Mouse (Mus musculus) cortical plate, adult 2 months (tissue): ENCODE data around the gene Rplp2. TPM values are rescaled to one million over a fixed set of nuclear protein-coding genes. Genes with fewer than 3 reads are reported as not detected.
"Not testable (repeated sequence)": the region's sequence is repeated elsewhere in the genome, so short reads cannot be mapped to it uniquely, and the experiment has no call there.

Source experiments
- H3K27ac ChIP-seq: fragments of 200-500 bp; 2 replicates; pipeline ENCODE4 v1.5.1; 2012; ENCODE audit warnings: low read length, control low read depth, inconsistent platforms; ENCODE audit not compliant: insufficient read depth
- H3K4me1 ChIP-seq: fragments of 200-500 bp; 2 replicates; pipeline ENCODE4 v1.6.1; 2011; ENCODE audit warnings: low read length; ENCODE audit not compliant: control insufficient read depth, insufficient read depth
- H3K4me3 ChIP-seq: fragments of 200-500 bp; 2 replicates; pipeline ENCODE4 v1.5.1; 2011; ENCODE audit warnings: mild to moderate bottlenecking, low read length, control low read depth; ENCODE audit not compliant: insufficient read depth
- CTCF ChIP-seq: fragments of 200-500 bp; IDR thresholded peaks from 2 replicates; pipeline ENCODE4 v1.5.1; 2011; ENCODE audit warnings: mild to moderate bottlenecking, control low read depth, low read length; ENCODE audit not compliant: insufficient read depth; ENCODE audit errors: extremely low read depth
- POLR2A ChIP-seq: fragments of 200-500 bp; IDR thresholded peaks from 2 replicates; pipeline ENCODE4 v1.6.1; 2011; ENCODE audit warnings: mild to moderate bottlenecking, low read length, control low read depth; ENCODE audit not compliant: insufficient read depth; ENCODE audit errors: extremely low read depth
- polyA plus RNA-seq: library from polyadenylated mRNA; depleted of rRNA; stranded (reverse); fragments of >200 nt; gene quantifications from 2 replicates; pipeline ENCODE4 v1.2.3, GENCODE M21; 2012

Gene Rplp2
- polyA plus RNA-seq, 1 experiment: 611 TPM

DNA sequence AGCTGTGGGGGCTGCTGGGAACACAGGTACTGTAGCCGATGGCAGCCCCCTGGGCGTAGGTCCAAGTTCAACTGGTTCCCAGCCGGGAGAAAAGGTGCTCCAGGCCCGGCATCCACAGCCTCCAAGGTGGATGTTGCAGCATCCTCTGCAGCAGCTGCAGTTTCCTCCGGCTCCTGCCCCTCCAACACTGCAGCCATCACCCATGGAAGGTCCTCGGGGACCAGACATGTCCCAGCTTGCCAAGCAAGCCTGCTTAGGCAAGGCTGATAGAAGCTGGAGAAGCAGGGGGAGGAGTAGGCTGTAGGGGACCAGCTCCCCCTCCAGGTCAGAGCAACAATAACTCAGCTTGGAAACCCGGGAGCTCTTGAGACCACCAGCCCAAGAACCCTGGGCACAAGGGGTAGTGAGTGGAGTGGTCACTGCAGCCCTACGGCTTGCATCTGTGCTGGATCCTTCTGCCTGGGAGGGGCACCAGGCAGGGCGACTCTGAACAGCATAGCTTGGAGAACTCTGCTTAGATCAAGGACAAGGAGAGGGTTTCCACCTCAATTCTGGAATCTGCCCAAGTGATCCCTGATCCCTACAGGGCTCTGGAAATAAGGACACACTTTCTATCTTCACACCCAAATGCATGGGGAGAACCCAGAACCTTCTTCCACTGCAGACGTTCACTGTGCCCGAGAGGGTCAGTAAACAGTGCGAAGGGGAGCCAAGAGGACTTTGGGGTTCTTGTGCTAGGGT lies 3.9 kb upstream of the Rplp2 start:
- TF ChIP-seq CTCF (no peak), POLR2A (no peak)
- Histone ChIP-seq H3K4me3 (no peak overlapping the region), H3K27ac (no peak overlapping the region), H3K4me1 (no peaks in the 10 kb centered on the region; the same call in 1 of the 2 replicates)

DNA sequence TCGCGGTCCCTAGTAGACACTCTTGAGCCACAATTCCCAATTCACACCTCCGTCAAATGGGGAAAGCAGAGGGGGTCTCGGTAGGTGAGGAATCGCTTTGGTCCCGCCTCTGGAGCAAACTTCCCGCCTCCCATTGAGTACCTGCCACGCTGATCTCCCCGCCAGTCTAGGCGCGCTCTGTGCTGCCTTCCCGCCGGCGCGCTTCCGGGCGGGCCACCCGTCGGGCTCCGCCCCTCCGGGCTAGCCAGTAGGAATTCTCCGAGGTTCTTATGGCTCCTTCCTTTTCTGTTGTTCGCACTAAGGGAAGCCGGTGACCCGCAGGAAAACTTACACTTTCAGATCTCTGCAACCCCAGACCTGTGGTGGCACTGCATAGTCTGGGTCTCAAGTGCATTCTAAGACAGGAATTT lies 3.3 kb upstream of the Rplp2 start, which contains the start of gene Pidd1:
Gene Pidd1 (minus strand): TSS at position 198 of the 410 bp plus-strand sequence.
- no peak within 1 kb of the TSS for H3K4me3 ChIP-seq
- no peak for TF ChIP-seq CTCF
- no peak within 1 kb of the TSS for H3K27ac ChIP-seq
- H3K4me1 ChIP-seq: peaks cover 4% of the 10 kb centered on the region; the same call in 1 of the 2 replicates

DNA sequence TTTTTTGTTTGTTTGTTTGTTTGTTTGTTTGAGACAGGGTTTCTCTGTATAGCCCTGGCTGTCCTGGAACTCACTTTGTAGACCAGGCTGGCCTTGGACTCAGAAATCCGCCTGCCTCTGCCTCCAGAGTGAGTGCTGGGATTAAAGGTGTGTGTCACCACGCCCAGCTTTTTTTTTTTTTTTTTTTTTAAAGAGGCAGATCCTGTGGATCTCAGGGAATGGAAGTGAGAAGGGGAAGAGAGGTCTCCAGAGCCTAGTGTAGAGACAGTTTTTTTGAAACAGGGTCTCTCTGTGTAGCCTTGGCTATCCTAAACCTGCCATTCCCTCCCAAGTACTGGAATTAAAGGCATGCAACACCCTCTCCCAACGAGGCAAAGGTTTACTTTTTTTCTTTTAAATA lies 796 bp upstream of the Rplp2 start:
- H3K4me1 ChIP-seq, H3K27ac ChIP-seq, H3K4me3 ChIP-seq: not testable (repeated sequence)

- TF ChIP-seq POLR2A: no peak
- TF ChIP-seq CTCF: no peak
- H3K27ac ChIP-seq: no peak overlapping the region
- peaks cover 4% of the 10 kb centered on the region for H3K4me1 ChIP-seq
- H3K4me3 ChIP-seq: no peak overlapping the region
Observed at GRCm38 (mm10) chr7:141451928-141452327, 4.8 kb downstream of the Rplp2 start.

DNA sequence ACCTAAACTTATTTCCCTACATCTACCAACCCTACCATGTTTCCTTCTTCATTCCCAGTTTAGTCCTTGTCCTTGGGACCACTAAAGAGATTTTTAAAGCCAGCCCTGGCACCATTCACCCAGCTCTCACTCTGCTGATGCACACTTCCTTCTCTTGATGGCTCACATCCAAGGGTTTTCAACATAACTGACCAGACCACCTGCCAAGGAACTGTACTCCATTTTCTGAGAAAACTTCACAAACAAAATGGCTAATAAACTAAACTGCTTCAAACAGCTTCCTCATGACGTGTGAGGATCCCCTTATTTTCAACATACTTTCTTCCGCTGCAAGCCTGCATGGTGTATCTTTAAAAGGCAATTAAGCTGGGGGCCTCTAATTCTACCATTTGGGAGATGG lies 6.5 kb downstream of the Rplp2 start:
- TF ChIP-seq POLR2A: no peak
- TF ChIP-seq CTCF: no peak

DNA sequence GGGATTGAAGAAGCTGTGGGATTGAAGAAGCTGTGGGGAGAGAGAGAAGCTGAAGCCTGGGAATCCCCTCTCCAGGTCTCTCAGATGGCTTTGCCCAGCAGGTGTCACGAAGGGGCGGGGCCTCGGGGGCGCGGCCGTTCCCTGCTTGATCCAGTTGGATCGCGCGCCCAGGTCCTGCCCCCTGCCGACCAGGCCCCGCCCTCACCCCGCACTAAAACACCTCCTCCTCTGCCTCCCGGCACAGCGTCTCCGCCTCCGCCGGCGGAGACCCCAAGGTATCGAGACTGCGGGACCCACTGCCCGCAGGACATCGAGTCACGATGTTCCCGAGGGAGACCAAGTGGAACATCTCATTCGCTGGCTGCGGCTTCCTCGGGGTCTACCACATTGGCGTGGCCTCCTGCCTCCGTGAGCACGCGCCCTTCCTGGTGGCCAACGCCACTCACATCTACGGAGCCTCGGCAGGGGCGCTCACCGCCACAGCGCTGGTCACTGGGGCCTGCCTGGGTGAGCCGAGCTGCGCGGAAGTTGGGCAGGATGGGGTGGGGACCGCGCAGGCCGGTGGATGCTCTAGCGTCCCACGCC lies 7.9 kb downstream of the Rplp2 start, which contains the start of gene Pnpla2:
Gene Pnpla2 (plus strand): TSS at position 232 of the 585 bp plus-strand sequence.
- H3K4me1 ChIP-seq: no peaks in the 10 kb centered on the region; the same call in 1 of the 2 replicates
- no peak for TF ChIP-seq CTCF
- peak; percentile 91 for TF ChIP-seq POLR2A

More for the DNA sequence above, 6.5 kb downstream of the Rplp2 start:
- H3K4me3 ChIP-seq: no peak overlapping the region
- no peak overlapping the region for H3K27ac ChIP-seq
- H3K4me1 ChIP-seq: peaks cover 1% of the 10 kb centered on the region

DNA sequence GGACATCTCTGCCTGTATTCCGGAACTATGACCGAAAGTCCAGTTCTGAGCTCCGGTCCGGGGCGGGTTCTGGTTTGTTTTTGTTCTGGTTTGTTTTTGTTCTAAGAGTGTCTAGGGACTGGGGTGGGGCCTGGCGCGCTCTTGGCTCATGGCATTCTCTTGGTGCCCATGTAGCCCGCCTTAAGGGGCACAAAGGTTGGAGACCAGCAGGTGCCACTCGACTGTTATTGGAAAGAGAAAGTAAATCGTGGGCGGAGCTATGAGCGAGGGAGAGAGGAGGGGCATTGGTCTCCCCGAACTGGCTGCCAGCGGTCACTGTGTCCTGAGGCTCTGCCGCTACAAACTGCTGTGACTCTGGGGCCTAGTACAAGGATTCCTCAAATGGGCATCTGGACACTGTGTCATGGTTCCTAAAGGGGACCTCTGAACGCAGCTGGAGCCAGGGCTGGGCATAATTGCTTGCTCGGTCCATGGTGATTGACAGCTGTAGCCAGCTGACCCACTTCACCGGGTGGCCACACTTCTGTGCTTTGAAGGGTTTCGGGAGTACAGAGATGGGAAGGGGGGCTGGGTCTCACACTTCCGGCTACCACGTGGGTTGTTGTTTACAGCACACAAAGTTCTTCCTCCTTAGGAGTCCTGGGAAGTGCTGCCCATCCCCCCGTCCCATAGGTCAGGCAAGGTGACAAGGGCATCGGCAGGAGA lies 8.6 kb downstream of the Rplp2 start:
- H3K4me1 ChIP-seq: no peaks in the 10 kb centered on the region; the same call in 1 of the 2 replicates
- H3K27ac ChIP-seq: peak overlapping the region; percentile 73
- TF ChIP-seq CTCF (no peak), POLR2A (no peak)
- H3K4me3 ChIP-seq: peak overlapping the region; percentile 89

More for the DNA sequence above, 7.9 kb downstream of the Rplp2 start, which contains the start of gene Pnpla2:
- peak within 1 kb of the TSS; percentile 89 for H3K4me3 ChIP-seq
- H3K27ac ChIP-seq: peak within 1 kb of the TSS; percentile 73

DNA sequence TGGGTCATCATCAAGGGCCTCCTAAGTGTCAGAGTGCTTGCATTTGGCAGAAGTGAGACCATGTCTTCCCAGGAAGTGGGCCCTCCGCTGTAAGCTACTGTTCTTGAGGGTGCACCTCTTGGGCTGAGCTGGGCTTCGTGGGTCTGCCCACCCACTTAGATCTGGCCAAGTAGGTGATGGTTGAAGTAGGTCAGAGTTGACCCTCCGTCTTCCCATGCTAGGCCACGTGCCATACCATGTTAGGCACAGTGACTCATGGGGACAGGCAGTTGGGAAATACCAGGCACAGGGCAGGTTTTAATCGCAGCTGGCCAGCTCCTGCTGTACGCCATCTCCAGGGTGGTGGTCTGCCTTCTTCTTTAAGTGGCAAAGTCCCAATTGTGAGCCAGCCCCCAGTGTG lies 9.6 kb downstream of the Rplp2 start:
- H3K4me3 ChIP-seq: peak overlapping the region; percentile 89; the same call in 1 of the 2 replicates

DNA sequence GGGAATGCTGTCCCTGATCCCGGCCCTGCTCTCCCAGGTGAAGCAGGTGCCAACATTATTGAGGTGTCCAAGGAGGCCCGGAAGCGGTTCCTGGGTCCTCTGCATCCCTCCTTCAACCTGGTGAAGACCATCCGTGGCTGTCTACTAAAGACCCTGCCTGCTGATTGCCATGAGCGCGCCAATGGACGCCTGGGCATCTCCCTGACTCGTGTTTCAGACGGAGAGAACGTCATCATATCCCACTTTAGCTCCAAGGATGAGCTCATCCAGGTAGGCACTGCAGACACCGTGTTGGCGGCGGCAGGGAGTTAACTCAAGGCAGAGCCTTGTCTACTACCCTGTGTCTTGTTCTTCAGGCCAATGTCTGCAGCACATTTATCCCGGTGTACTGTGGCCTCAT lies 10.1 kb downstream of the Rplp2 start:
- TF ChIP-seq POLR2A (no peak), CTCF (no peak)
- Histone ChIP-seq H3K27ac (no peak overlapping the region), H3K4me3 (no peak overlapping the region), H3K4me1 (no peaks in the 10 kb centered on the region; the same call in 1 of the 2 replicates)

More for the DNA sequence above, 9.6 kb downstream of the Rplp2 start:
- H3K4me1 ChIP-seq: no peaks in the 10 kb centered on the region; the same call in 1 of the 2 replicates
- no peak overlapping the region for H3K27ac ChIP-seq
- TF ChIP-seq CTCF: no peak
- TF ChIP-seq POLR2A: no peak
